30 mouse cellular contexts compared by ENCODE assay signal in genomic region chr13:70836246-70836645, GRCm38 (mm10). TPM values are rescaled to one million over a fixed set of nuclear protein-coding genes. Genes with fewer than 3 reads are reported as not detected.
DNase-seq lines count a peak whose midpoint lies in the region; ATAC-seq and TF ChIP-seq lines count a peak whose summit lies in the region.
"Had no signal": no experiment of that assay in that cellular context is flagged by ENCODE, and none has a peak within 500 bp of the region (broad histone marks: within the 10 kb centered on the region; RNA-seq: fewer than 3 reads in every experiment).

No protein-coding gene starts in this region.

- H3K27ac ChIP-seq in intestine, embryonic 14.5 days (ENCODE audit: low read depth), result no peak overlapping the region
- H3K27ac ChIP-seq in intestine, postnatal 0 days (ENCODE audit: low read depth, low read length), result no peak overlapping the region
- H3K27ac ChIP-seq in lung, embryonic 14.5 days (ENCODE audit: low read depth), result no peak overlapping the region
- H3K27ac ChIP-seq in forebrain, postnatal 0 days (ENCODE audit: low read depth, low read length), result no peak overlapping the region
- H3K27ac ChIP-seq: embryonic facial prominence, embryonic 13.5 days; gastrocnemius, adult 2 months; hindbrain, embryonic 12.5 days; hindbrain, embryonic 15.5 days; intestine, embryonic 15.5 days had no signal

- peaks cover 7% of the 10 kb centered on the region for H3K4me1 ChIP-seq in intestine, embryonic 14.5 days (replicated peaks; ENCODE audit: control insufficient read depth, insufficient read depth, low read length)
- H3K4me1 ChIP-seq in intestine, postnatal 0 days (replicated peaks; ENCODE audit: control insufficient read depth, insufficient read depth, low read length), result no peaks in the 10 kb centered on the region
- H3K4me1 ChIP-seq in lung, embryonic 14.5 days (ENCODE audit: insufficient read depth), result no peaks in the 10 kb centered on the region
- no peaks in the 10 kb centered on the region for H3K4me1 ChIP-seq in forebrain, postnatal 0 days (ENCODE audit: insufficient read depth)

- no peaks in the 10 kb centered on the region for H3K9me3 ChIP-seq in intestine, embryonic 14.5 days (ENCODE audit: control insufficient read depth, low read length)
- H3K9me3 ChIP-seq in intestine, postnatal 0 days (ENCODE audit: control insufficient read depth), result no peaks in the 10 kb centered on the region
- H3K9me3 ChIP-seq in lung, embryonic 14.5 days (ENCODE audit: low read depth, low read length), result no peaks in the 10 kb centered on the region
- no peaks in the 10 kb centered on the region for H3K9me3 ChIP-seq in forebrain, postnatal 0 days (ENCODE audit: low read length)
- H3K9me3 ChIP-seq: embryonic facial prominence, embryonic 13.5 days; hindbrain, embryonic 12.5 days; hindbrain, embryonic 15.5 days; intestine, embryonic 15.5 days had no signal

- no peaks in the 10 kb centered on the region for H3K79me3 ChIP-seq in C2C12 (ENCODE audit: low read depth)

- POLR2A ChIA-PET in Patski (lab: Charles Lee), result no interaction called here

- no peaks in the 10 kb centered on the region for H3K79me2 ChIP-seq in C2C12 (ENCODE audit: control insufficient read depth, insufficient read depth)

- no peak overlapping the region for H3K4me2 ChIP-seq in intestine, embryonic 14.5 days (ENCODE audit: low read length)
- no peak overlapping the region for H3K4me2 ChIP-seq in intestine, postnatal 0 days (replicated peaks; ENCODE audit: low read depth)
- H3K4me2 ChIP-seq in lung, embryonic 14.5 days, result no peak overlapping the region
- no peak overlapping the region for H3K4me2 ChIP-seq in forebrain, postnatal 0 days (ENCODE audit: low read depth)
- H3K4me2 ChIP-seq: embryonic facial prominence, embryonic 13.5 days; heart, embryonic 11.5 days; hindbrain, embryonic 12.5 days; hindbrain, embryonic 15.5 days; intestine, embryonic 15.5 days had no signal

- CTCF ChIA-PET in Patski (lab: Charles Lee), result interaction anchor here (1.2 to 5.9 kb wide), 3 partner anchors 17 to 193 kb away, joined by 3 to 67 read pairs (median 8); no protein-coding TSS in a partner anchor

- 35% methylated on average over 7 of the region's 7 CpGs for WGBS in intestine, embryonic 14.5 days
- 33% methylated on average over 7 of the region's 7 CpGs for WGBS in intestine, postnatal 0 days
- WGBS in lung, embryonic 14.5 days, result 25% methylated on average over 7 of the region's 7 CpGs
- WGBS in forebrain, postnatal 0 days, result 71% methylated on average over 7 of the region's 7 CpGs

- in situ Hi-C loops in Patski (cut with MboI; ENCODE audit: low pct_unique_long_range_greater_than_20kb), result loop anchor here (5.0 kb wide), 3 partner anchors 34 to 194 kb away; no protein-coding TSS in a partner anchor

- no peak overlapping the region for H3ac ChIP-seq in C2C12 (ENCODE audit: control insufficient read depth, insufficient read length, low read depth)

- no peaks in the 10 kb centered on the region for H3K36me3 ChIP-seq in intestine, embryonic 14.5 days (ENCODE audit: control insufficient read depth, insufficient read depth, low read length)
- no peaks in the 10 kb centered on the region for H3K36me3 ChIP-seq in intestine, postnatal 0 days (ENCODE audit: control insufficient read depth, insufficient read depth)
- no peaks in the 10 kb centered on the region for H3K36me3 ChIP-seq in lung, embryonic 14.5 days (ENCODE audit: insufficient read depth)
- no peaks in the 10 kb centered on the region for H3K36me3 ChIP-seq in C2C12 (ENCODE audit: control insufficient read depth, insufficient read depth)
- H3K36me3 ChIP-seq in forebrain, postnatal 0 days (ENCODE audit: insufficient read depth), result no peaks in the 10 kb centered on the region
- H3K36me3 ChIP-seq: embryonic facial prominence, embryonic 13.5 days; G1E; hindbrain, embryonic 12.5 days; hindbrain, embryonic 15.5 days; intestine, embryonic 15.5 days had no signal

- DNase-seq in intestine, embryonic 14.5 days (ENCODE audit: low spot score), result no peak
- peak; percentile 31 for DNase-seq in lung, embryonic 14.5 days
- no peak for DNase-seq in lung, postnatal 14 days
- DNase-seq in Patski (ENCODE audit: low read depth, low spot score), result peak; percentile 69
- no peak for DNase-seq in forebrain, postnatal 0 days
- DNase-seq: adrenal gland, postnatal 10 days; adrenal gland, postnatal 36 days; cerebellum, adult 11 months; cerebellum, adult 2 months; cerebellum, adult 9-11 months; cerebellum, postnatal 25 days; gastrocnemius, adult 2 months; gastrocnemius, postnatal 14 days; heart, adult 11 months; kidney, adult 18-20 months had no signal

- TF ChIP-seq CTCF in intestine, postnatal 0 days (IDR thresholded peaks at IDR 0.05; ENCODE audit: low read depth), result no peak
- no peak for TF ChIP-seq CTCF in lung, embryonic 14.5 days (IDR thresholded peaks at IDR 0.05; ENCODE audit: low read depth)
- TF ChIP-seq CTCF in C2C12 (IDR thresholded peaks at IDR 0.05; ENCODE audit: control insufficient read depth, insufficient read depth, insufficient read length), result no peak
- no peak for TF ChIP-seq CTCF in Patski (IDR thresholded peaks at IDR 0.05)
- TF ChIP-seq CTCF in forebrain, postnatal 0 days (IDR thresholded peaks at IDR 0.05; ENCODE audit: low read depth), result no peak

- ATAC-seq in intestine, embryonic 14.5 days (replicated peaks; ENCODE audit: low FRiP score, low TSS enrichment, low read depth), result peak; percentile 61; the same call in 1 of the 2 replicates
- no peak for ATAC-seq in intestine, postnatal 0 days
- ATAC-seq in lung, embryonic 14.5 days (ENCODE audit: insufficient read depth), result peak; percentile 35; the same call in 1 of the 2 replicates
- ATAC-seq in Patski, result no peak
- ATAC-seq in cerebellum, adult (ENCODE audit: insufficient number of reproducible peaks, low FRiP score, low TSS enrichment), result no peak
- ATAC-seq in forebrain, postnatal 0 days, result no peak
- ATAC-seq: activated CD4-positive, CD25-positive, alpha-beta regulatory T cell, adult 4 months; forebrain, embryonic 14.5 days; intestine, embryonic 15.5 days had no signal

- no peak overlapping the region for H3K9ac ChIP-seq in intestine, embryonic 14.5 days (ENCODE audit: low read length)
- H3K9ac ChIP-seq in intestine, postnatal 0 days (ENCODE audit: low read depth, low read length), result no peak overlapping the region
- H3K9ac ChIP-seq in lung, embryonic 14.5 days, result no peak overlapping the region
- H3K9ac ChIP-seq in forebrain, postnatal 0 days, result no peak overlapping the region
- H3K9ac ChIP-seq: embryonic facial prominence, embryonic 13.5 days; hindbrain, embryonic 12.5 days; hindbrain, embryonic 15.5 days; intestine, embryonic 15.5 days had no signal

- no peak overlapping the region for H3K4me3 ChIP-seq in intestine, embryonic 14.5 days (ENCODE audit: low read depth, low read length)
- H3K4me3 ChIP-seq in intestine, postnatal 0 days (ENCODE audit: low read depth, low read length), result no peak overlapping the region
- H3K4me3 ChIP-seq in lung, embryonic 14.5 days (ENCODE audit: low read depth, low read length), result no peak overlapping the region
- no peak overlapping the region for H3K4me3 ChIP-seq in C2C12 (ENCODE audit: insufficient read depth, poor library complexity, severe bottlenecking)
- no peak overlapping the region for H3K4me3 ChIP-seq in forebrain, postnatal 0 days (ENCODE audit: low read depth, low read length)
- H3K4me3 ChIP-seq: embryonic facial prominence, embryonic 13.5 days; gastrocnemius, adult 2 months; hindbrain, embryonic 12.5 days; hindbrain, embryonic 15.5 days; intestine, embryonic 15.5 days had no signal

- H3K27me3 ChIP-seq in intestine, embryonic 14.5 days (replicated peaks; ENCODE audit: control insufficient read depth, insufficient read depth, low read length), result peaks cover 10% of the 10 kb centered on the region
- peaks cover 10% of the 10 kb centered on the region; the same call in 1 of the 2 replicates for H3K27me3 ChIP-seq in intestine, postnatal 0 days (replicated peaks; ENCODE audit: control insufficient read depth, insufficient read depth, low read length)
- H3K27me3 ChIP-seq in lung, embryonic 14.5 days (ENCODE audit: insufficient read depth, low read length), result peaks cover 11% of the 10 kb centered on the region
- H3K27me3 ChIP-seq in C2C12 (ENCODE audit: control insufficient read depth, insufficient read depth, insufficient read length), result peaks cover 9% of the 10 kb centered on the region
- no peaks in the 10 kb centered on the region for H3K27me3 ChIP-seq in Patski
- no peaks in the 10 kb centered on the region for H3K27me3 ChIP-seq in forebrain, postnatal 0 days (ENCODE audit: insufficient read depth, low read length)
- H3K27me3 ChIP-seq: hindbrain, embryonic 15.5 days had no signal

TF ChIP-seq in C2C12, 6 proteins besides CTCF, POLR2A, EP300 and RAD21:
- TF ChIP-seq USF1 (IDR thresholded peaks at IDR 0.05; ENCODE audit: low read depth) (no peak), MYOD1 (IDR thresholded peaks at IDR 0.05; ENCODE audit: control insufficient read depth, insufficient read length, low read depth) (peak; percentile 91)

RNA-seq across cellular contexts. Expression of gene Adamts16, which starts 5.4 kb away (rescaled TPM):
- polyA plus RNA-seq in intestine, embryonic 14.5 days (2014; fragmentation: Nextera tagmentation; extraction: Ambion mirVana), result 1.1 and 1.5 TPM in 2 replicates
- polyA plus RNA-seq in intestine, postnatal 0 days (2015; fragmentation: Nextera tagmentation; extraction: Ambion mirVana), result 0.07 and 0.20 TPM in 2 replicates
- 0.04 and 0.07 TPM in 2 replicates for polyA plus RNA-seq in lung, embryonic 14.5 days (2014; fragmentation: Nextera tagmentation; extraction: Ambion mirVana)
- polyA plus RNA-seq in C2C12 (2012; fragmentation: generic; extraction: Trizol), result not detected
- polyA plus RNA-seq in Patski (2021), result 0.05 TPM
- total RNA-seq in forebrain, postnatal 0 days (2014; rRNA removed), result 1.7 and 3.8 TPM in 2 replicates
- polyA plus RNA-seq in forebrain, postnatal 0 days (2015; fragmentation: Nextera tagmentation; extraction: Ambion mirVana), result 0.57 and 1.0 TPM in 2 replicates
- total RNA-seq: common myeloid progenitor, adult 5-6 weeks; heart, adult 8-10 months; heart, postnatal 25 days; hematopoietic stem cell, adult 5-6 weeks had no signal
- polyA plus RNA-seq: G1E had no signal

Comparison
In these comparisons a context has a peak if more than half of its experiments do, and no peak if none do; other contexts are left out.
1. ATAC-seq: peak in intestine, embryonic 14.5 days (single experiment) and lung, embryonic 14.5 days (single experiment); none in intestine, postnatal 0 days (single experiment), Patski (single experiment), cerebellum, adult (single experiment) and forebrain, postnatal 0 days (single experiment).
2. DNase-seq: peak in lung, embryonic 14.5 days (single experiment) and Patski (single experiment); none in intestine, embryonic 14.5 days (single experiment), lung, postnatal 14 days (single experiment) and forebrain, postnatal 0 days (single experiment).